Mouse (Mus musculus): ENCODE data around the gene Herc1.

The Herc1 gene

GRCm38 (mm10) chr9:66520299-66520698 lies 170.0 kb downstream of the Herc1 start:
- DNase-seq (ENCODE audit: low spot score): no peak

DNA sequence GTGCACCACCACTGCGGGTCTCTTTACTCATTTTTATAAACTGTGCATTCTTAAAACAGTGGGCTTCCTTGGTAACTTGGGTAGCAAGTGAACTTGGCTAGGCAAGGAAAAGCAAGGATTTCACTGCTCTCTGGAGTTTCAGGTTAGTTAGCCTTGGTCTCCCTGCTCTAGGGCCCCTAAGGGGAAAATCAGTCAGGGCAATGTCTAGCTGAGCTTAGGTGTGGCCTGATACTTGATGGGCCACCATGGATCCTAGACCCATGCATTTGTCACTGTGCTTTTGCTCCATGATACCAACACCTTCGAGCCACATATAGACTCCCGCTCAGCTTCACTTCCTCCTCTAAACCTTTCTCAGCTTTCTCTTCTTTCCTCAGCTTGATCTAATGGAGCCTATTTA lies 171.3 kb downstream of the Herc1 start:
- no peak for DNase-seq (ENCODE audit: low spot score)

DNA sequence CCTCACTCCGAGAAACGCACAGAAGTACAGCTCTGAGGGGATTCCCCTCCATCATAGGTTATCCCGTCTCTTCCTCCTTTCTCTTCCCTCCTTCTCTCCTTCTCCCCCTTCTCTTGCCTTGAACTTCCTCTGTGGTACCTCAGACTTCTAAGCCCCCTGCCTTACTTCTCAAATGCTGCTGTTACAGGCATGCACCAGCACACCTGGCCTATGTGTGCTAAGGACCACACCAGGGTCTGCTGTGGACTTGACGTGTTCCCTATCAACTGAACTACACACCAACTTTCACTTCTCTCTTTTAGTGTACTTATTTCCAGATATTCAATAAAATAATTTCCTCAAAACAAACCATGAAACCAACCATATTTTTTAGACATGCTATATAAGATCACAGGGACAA lies 192.5 kb downstream of the Herc1 start:
- DNase-seq (ENCODE audit: low spot score): no peak
